Mouse (Mus musculus) activated CD4-positive, CD25-positive, alpha-beta regulatory T cell, adult 4 months (primary cell): ENCODE measurements around the gene Pdia6. TPM values are rescaled to one million over a fixed set of nuclear protein-coding genes. Genes with fewer than 3 reads are reported as not detected.

Experiments used
- ATAC-seq: one replicate; pipeline ENCODE4 v1.8.0; 2017
- polyA plus RNA-seq, 2 experiments: library from polyadenylated mRNA; unstranded; fragments of 100-300 nt; shearing (Covaris generic); gene quantifications; one replicate each; pipeline ENCODE4 v1.2.1; 2017

Pdia6 gene
- polyA plus RNA-seq, result 100 to 1,000 TPM; 136 to 209 TPM

- peak; percentile 99 for ATAC-seq
These were observed at the start of gene Pdia6 for GRCm38 (mm10) chr12:17265971-17266672. TSS of gene Pdia6 (plus strand) at chr12:17266545.

- ATAC-seq, result no peak
These were observed 48.0 kb upstream of the Pdia6 start for GRCm38 (mm10) chr12:17218390-17218789.

- no peak for ATAC-seq
These were observed 47.2 kb upstream of the Pdia6 start for GRCm38 (mm10) chr12:17219107-17219506.

- no peak for ATAC-seq
These were observed 45.7 kb upstream of the Pdia6 start for GRCm38 (mm10) chr12:17220631-17221030.

GRCm38 (mm10) chr12:17221891-17222428, 44.4 kb upstream of the Pdia6 start:
- ATAC-seq, result no peak

- ATAC-seq, result no peak
These were observed 43.3 kb upstream of the Pdia6 start for GRCm38 (mm10) chr12:17223050-17223449.

- no peak for ATAC-seq
These were observed 41.3 kb upstream of the Pdia6 start for GRCm38 (mm10) chr12:17225012-17225411.

- ATAC-seq, result no peak
These were observed 38.4 kb upstream of the Pdia6 start for GRCm38 (mm10) chr12:17227903-17228302.

GRCm38 (mm10) chr12:17230581-17230980, 35.8 kb upstream of the Pdia6 start:
- ATAC-seq, result no peak

GRCm38 (mm10) chr12:17231513-17231912, 34.8 kb upstream of the Pdia6 start:
- ATAC-seq, result no peak

- ATAC-seq, result no peak
These were observed 30.6 kb upstream of the Pdia6 start for GRCm38 (mm10) chr12:17235535-17236313.

- ATAC-seq, result no peak
These were observed 27.5 kb upstream of the Pdia6 start for GRCm38 (mm10) chr12:17238588-17239427.

GRCm38 (mm10) chr12:17239428-17239688, 27.0 kb upstream of the Pdia6 start:
- ATAC-seq, result no peak

GRCm38 (mm10) chr12:17241016-17241415, 25.3 kb upstream of the Pdia6 start:
- ATAC-seq, result no peak

GRCm38 (mm10) chr12:17241614-17242013, 24.7 kb upstream of the Pdia6 start:
- ATAC-seq, result no peak

- no peak for ATAC-seq
These were observed 24.3 kb upstream of the Pdia6 start for GRCm38 (mm10) chr12:17242041-17242440.

GRCm38 (mm10) chr12:17250962-17251361, 15.4 kb upstream of the Pdia6 start:
- no peak for ATAC-seq

- peak; percentile 76 for ATAC-seq
These were observed 13.3 kb upstream of the Pdia6 start for GRCm38 (mm10) chr12:17253069-17253468.

GRCm38 (mm10) chr12:17255602-17256001, 10.7 kb upstream of the Pdia6 start:
- ATAC-seq, result no peak

- peak; percentile 84 for ATAC-seq
These were observed 9.4 kb upstream of the Pdia6 start for GRCm38 (mm10) chr12:17256905-17257304.

GRCm38 (mm10) chr12:17258431-17258830, 7.9 kb upstream of the Pdia6 start:
- ATAC-seq, result no peak

- no peak for ATAC-seq
These were observed 5.3 kb upstream of the Pdia6 start for GRCm38 (mm10) chr12:17261005-17261404.

- no peak for ATAC-seq
These were observed 2.5 kb upstream of the Pdia6 start for GRCm38 (mm10) chr12:17263881-17264280.
